Mouse (Mus musculus): Measurements from ENCODE around the gene Erp44. TPM values are rescaled to one million over a fixed set of nuclear protein-coding genes. Genes with fewer than 3 reads are reported as not detected.

Erp44 gene
- polyA plus RNA-seq (2011; ENCODE audit: insufficient read length, low read depth, missing spikeins), result 82.1 and 86.6 TPM in 2 replicates

- no peaks in the 10 kb centered on the region for H3K4me1 ChIP-seq (ENCODE audit: control insufficient read depth, insufficient read depth, low read length)
- TF ChIP-seq POLR2A (IDR thresholded peaks at IDR 0.05; ENCODE audit: low read depth, low read length), result peak; percentile 76
- no peak for TF ChIP-seq CTCF (IDR thresholded peaks at IDR 0.05; ENCODE audit: borderline replicate concordance, insufficient read depth, low read length)
- peak within 1 kb of the TSS; percentile 77 for H3K4me3 ChIP-seq (ENCODE audit: insufficient read depth, low read length)
- peak within 1 kb of the TSS; percentile 47 for H3K27ac ChIP-seq (ENCODE audit: insufficient read depth, low read length)
Measured at GRCm38 (mm10) chr4:48279498-48280134, at the start of gene Erp44, which contains the start of gene Invs. Gene Erp44 (minus strand): TSS chr4:48279558. Gene Invs (plus strand): TSS chr4:48279760.

GRCm38 (mm10) chr4:48328042-48328441 lies 48.7 kb upstream of the Erp44 start:
- Histone ChIP-seq H3K4me3 (ENCODE audit: insufficient read depth, low read length) (no peak overlapping the region), H3K27ac (ENCODE audit: insufficient read depth, low read length) (no peak overlapping the region), H3K4me1 (ENCODE audit: control insufficient read depth, insufficient read depth, low read length) (no peaks in the 10 kb centered on the region)
- TF ChIP-seq POLR2A (IDR thresholded peaks at IDR 0.05; ENCODE audit: low read depth, low read length) (no peak), CTCF (IDR thresholded peaks at IDR 0.05; ENCODE audit: borderline replicate concordance, insufficient read depth, low read length) (no peak)

- no peak overlapping the region for H3K27ac ChIP-seq (ENCODE audit: insufficient read depth, low read length)
- H3K4me3 ChIP-seq (ENCODE audit: insufficient read depth, low read length), result no peak overlapping the region
- TF ChIP-seq CTCF (IDR thresholded peaks at IDR 0.05; ENCODE audit: borderline replicate concordance, insufficient read depth, low read length), result no peak
- H3K4me1 ChIP-seq (ENCODE audit: control insufficient read depth, insufficient read depth, low read length), result no peaks in the 10 kb centered on the region
Measured at GRCm38 (mm10) chr4:48327192-48327591, 47.8 kb upstream of the Erp44 start.

GRCm38 (mm10) chr4:48322095-48322494 lies 42.7 kb upstream of the Erp44 start:
- TF ChIP-seq CTCF (IDR thresholded peaks at IDR 0.05; ENCODE audit: borderline replicate concordance, insufficient read depth, low read length) (no peak), POLR2A (IDR thresholded peaks at IDR 0.05; ENCODE audit: low read depth, low read length) (no peak)
- H3K27ac ChIP-seq (ENCODE audit: insufficient read depth, low read length), result no peak overlapping the region
- H3K4me3 ChIP-seq (ENCODE audit: insufficient read depth, low read length), result no peak overlapping the region
- H3K4me1 ChIP-seq (ENCODE audit: control insufficient read depth, insufficient read depth, low read length), result no peaks in the 10 kb centered on the region

GRCm38 (mm10) chr4:48321276-48321675 lies 41.9 kb upstream of the Erp44 start:
- TF ChIP-seq POLR2A (IDR thresholded peaks at IDR 0.05; ENCODE audit: low read depth, low read length), result no peak
- TF ChIP-seq CTCF (IDR thresholded peaks at IDR 0.05; ENCODE audit: borderline replicate concordance, insufficient read depth, low read length), result no peak
- no peak overlapping the region for H3K4me3 ChIP-seq (ENCODE audit: insufficient read depth, low read length)
- no peaks in the 10 kb centered on the region for H3K4me1 ChIP-seq (ENCODE audit: control insufficient read depth, insufficient read depth, low read length)
- H3K27ac ChIP-seq (ENCODE audit: insufficient read depth, low read length), result no peak overlapping the region

GRCm38 (mm10) chr4:48316036-48316435 lies 36.7 kb upstream of the Erp44 start:
- no peaks in the 10 kb centered on the region for H3K4me1 ChIP-seq (ENCODE audit: control insufficient read depth, insufficient read depth, low read length)
- no peak overlapping the region for H3K4me3 ChIP-seq (ENCODE audit: insufficient read depth, low read length)
- TF ChIP-seq CTCF (IDR thresholded peaks at IDR 0.05; ENCODE audit: borderline replicate concordance, insufficient read depth, low read length), result no peak
- TF ChIP-seq POLR2A (IDR thresholded peaks at IDR 0.05; ENCODE audit: low read depth, low read length), result no peak
- H3K27ac ChIP-seq (ENCODE audit: insufficient read depth, low read length), result no peak overlapping the region

- Histone ChIP-seq H3K4me1 (ENCODE audit: control insufficient read depth, insufficient read depth, low read length) (no peaks in the 10 kb centered on the region), H3K27ac (ENCODE audit: insufficient read depth, low read length) (no peak overlapping the region), H3K4me3 (ENCODE audit: insufficient read depth, low read length) (no peak overlapping the region)
- TF ChIP-seq POLR2A (IDR thresholded peaks at IDR 0.05; ENCODE audit: low read depth, low read length) (no peak), CTCF (IDR thresholded peaks at IDR 0.05; ENCODE audit: borderline replicate concordance, insufficient read depth, low read length) (no peak)
Measured at GRCm38 (mm10) chr4:48314814-48315213, 35.5 kb upstream of the Erp44 start.

- TF ChIP-seq POLR2A (IDR thresholded peaks at IDR 0.05; ENCODE audit: low read depth, low read length) (no peak), CTCF (IDR thresholded peaks at IDR 0.05; ENCODE audit: borderline replicate concordance, insufficient read depth, low read length) (no peak)
- Histone ChIP-seq H3K4me1 (ENCODE audit: control insufficient read depth, insufficient read depth, low read length) (no peaks in the 10 kb centered on the region), H3K4me3 (ENCODE audit: insufficient read depth, low read length) (no peak overlapping the region), H3K27ac (ENCODE audit: insufficient read depth, low read length) (no peak overlapping the region)
Measured at GRCm38 (mm10) chr4:48287086-48287757, 7.9 kb upstream of the Erp44 start.

GRCm38 (mm10) chr4:48281121-48281520 lies 1.8 kb upstream of the Erp44 start:
- no peak overlapping the region for H3K27ac ChIP-seq (ENCODE audit: insufficient read depth, low read length)
- no peak for TF ChIP-seq CTCF (IDR thresholded peaks at IDR 0.05; ENCODE audit: borderline replicate concordance, insufficient read depth, low read length)
- TF ChIP-seq POLR2A (IDR thresholded peaks at IDR 0.05; ENCODE audit: low read depth, low read length), result no peak
- no peaks in the 10 kb centered on the region for H3K4me1 ChIP-seq (ENCODE audit: control insufficient read depth, insufficient read depth, low read length)
- H3K4me3 ChIP-seq (ENCODE audit: insufficient read depth, low read length), result no peak overlapping the region

Measured in embryonic fibroblast, embryonic 13.5 days (primary cell).